Mouse (Mus musculus) ovary, postnatal 36 days (tissue): ENCODE data around the gene D430042O09Rik.

Source experiments
- DNase-seq: peaks from one replicate; pipeline ENCODE4 v3.0.0; 2022; ENCODE audit warnings: low spot score, mixed read lengths

The D430042O09Rik gene

DNA sequence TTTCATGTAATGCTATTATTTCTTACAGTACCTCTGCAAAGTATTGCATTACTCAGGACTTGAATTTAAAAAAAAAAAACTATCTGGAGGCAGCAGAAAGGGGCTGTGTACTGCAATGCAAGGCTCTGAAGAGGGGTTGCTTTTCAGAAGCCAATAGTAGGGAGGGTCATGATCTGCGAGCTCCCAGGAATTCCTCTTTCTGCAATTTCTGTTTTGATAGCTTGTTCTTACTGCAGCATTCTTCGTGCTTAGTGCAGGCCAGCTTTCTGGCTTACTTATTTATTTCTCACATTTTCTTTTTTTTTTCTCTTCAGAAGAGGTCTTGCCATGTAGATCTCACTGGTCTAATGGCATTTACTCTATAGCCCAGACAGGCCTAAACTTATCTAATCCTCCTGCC is 32.8 kb downstream of the D430042O09Rik start:
- DNase-seq: no peak

DNA sequence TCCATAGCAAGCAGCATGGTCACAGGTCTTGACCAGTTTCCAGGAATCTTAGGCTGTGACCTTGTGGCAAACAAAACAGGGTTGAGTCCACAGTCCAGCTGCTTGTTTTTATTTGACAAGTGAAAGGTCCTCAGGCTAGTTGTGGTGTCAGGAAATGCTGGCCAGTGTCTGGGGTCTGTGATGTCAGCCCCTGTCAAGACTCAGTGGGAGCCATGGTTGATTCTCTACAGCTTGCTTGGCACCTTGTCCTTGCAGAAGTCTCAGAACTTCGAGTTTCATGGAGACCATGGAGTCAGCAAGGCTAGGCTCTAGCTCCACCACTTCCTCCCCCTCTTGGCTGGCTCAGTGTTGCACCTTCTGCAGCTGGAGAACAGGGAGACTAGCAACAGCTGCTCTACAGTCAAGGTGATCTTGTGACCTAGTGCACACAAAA is 33.6 kb downstream of the D430042O09Rik start:
- DNase-seq: peak; percentile 31

DNA sequence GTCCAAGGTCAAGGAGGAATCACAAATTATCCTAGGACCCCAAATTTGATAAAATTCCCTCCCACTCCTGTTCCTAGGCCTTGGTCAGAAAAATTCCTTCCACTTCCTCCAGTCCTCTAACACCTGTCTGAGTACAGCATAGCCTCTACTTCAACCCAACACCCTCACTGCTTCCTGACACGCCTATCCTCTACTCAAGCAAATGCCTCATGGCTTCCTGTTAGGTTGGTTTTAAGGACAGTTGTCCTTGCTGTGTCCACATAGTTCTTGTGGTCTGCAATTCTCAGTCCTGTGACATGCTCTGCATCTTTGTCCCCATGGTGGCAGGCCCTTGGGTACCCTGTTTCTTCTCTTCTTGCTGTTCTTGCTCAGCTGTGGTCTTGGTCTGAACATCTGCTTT is 37.1 kb downstream of the D430042O09Rik start:
- no peak for DNase-seq

DNA sequence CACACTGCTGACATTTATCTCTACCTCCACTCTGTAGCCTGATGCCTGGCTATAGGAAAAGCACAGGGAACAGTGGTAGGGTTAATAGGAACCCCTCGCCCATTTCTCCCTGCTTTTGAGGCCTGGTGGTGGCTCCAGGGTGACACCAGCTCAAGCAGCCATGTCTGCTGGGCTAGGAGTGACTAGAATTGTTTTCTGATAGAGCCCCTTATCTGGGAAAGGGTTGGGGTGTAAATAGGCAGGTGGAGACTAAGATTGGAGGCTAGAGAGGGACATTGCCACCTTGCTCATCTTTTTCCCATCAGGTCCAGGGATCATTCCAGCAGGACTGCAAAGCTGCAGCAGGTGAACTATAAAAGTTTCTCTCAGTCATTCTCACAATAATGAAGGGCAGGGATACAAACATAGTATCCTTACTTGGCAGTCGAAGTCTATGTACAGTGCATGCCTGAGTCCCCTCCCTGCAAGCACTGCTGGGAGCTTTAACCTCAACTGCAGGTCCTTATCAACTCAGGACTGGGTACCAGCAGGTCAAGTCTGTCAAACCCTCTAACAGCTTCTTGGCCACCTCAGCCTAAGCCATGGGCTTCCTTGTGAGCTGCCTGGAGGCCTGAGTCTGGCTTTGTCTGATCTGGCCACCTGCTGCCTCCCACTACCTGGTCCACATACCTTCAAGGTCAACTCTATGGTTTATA is 39.1 kb downstream of the D430042O09Rik start:
- no peak for DNase-seq

DNA sequence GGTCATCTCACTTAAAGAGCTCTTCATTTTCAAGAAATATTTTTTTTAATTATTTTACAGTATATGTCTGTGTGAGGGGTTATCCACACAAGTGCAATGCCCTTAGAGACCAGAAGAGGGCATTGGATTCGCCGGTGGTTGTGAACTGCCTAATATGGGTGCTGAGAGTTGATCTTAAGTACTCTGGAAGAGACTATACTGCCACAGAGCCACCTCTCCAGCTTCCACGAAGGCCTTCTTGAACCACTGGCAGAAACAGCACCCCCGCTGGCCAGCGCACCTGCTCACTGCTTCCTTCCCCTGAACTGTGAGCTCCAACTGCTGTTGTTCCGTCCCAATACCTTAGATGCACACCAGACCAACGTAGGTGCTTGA is 39.6 kb downstream of the D430042O09Rik start:
- DNase-seq: no peak

DNA sequence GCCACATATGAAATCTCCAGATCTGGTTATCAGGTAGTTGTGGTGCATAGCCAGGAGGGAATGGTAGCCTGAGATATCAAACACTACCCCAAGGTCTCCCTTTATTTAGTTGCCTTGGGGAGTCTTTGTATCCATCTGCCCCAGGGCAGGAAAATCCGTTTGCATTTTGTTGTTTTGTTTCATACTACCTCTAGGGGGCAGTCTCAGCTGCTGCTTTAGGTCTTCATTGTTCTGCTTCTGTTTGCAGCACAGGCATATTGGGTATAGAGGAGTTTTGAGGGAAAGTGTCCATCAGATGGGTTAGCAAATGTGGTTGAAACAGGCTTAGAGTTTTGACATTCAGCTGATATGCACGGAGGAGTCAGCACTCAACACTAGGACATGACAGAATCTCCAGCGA is 40.5 kb downstream of the D430042O09Rik start:
- DNase-seq: no peak

DNA sequence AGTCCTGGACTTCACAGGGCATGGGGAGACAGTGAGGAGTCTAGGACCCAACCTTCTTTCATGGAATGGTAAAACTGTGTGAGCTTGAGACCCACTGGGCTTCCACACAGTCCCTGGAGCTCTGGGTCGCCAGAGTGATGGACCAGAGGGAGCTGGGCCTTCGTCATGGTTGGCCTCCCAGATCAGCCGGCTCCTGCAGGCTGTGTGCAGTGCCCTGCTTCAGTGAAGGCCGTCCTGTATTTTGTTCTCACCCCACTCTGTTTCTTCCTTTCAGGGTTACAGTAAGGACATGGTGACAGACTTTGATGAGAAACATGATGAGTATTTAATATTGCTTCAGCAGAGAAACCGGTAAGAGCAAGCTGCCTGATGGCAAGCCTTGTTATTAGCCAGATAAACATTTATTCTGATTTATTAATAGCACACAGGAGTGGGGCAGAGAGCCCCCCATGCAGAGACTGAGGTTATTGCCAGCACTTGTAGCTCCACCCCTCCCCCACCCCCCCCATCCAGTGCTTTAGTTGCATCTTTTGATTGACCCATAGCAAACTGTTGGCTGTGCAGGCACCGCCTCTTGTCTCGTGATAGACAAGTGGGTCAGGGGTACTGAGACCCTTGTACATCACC is 45.1 kb downstream of the D430042O09Rik start:
- DNase-seq: no peak

DNA sequence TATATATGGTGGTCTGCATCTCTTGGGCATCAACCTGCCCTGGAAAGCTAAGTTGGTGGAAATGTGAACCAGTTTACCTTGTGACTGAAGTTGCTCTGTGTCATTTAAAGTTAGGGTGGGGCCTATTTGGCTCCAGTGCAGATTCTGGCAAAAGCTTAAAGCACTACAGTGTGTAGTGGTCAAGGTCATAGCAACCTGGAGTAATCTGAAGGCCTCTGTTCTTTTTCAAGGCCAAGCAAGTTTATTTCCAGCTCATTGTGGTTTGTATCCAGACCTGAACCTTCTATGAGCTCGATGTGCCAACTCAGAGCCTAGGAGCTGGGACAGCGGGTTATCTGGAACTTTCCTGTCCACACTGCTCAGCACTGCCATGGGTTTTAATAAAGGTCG is 45.6 kb downstream of the D430042O09Rik start:
- DNase-seq: no peak

DNA sequence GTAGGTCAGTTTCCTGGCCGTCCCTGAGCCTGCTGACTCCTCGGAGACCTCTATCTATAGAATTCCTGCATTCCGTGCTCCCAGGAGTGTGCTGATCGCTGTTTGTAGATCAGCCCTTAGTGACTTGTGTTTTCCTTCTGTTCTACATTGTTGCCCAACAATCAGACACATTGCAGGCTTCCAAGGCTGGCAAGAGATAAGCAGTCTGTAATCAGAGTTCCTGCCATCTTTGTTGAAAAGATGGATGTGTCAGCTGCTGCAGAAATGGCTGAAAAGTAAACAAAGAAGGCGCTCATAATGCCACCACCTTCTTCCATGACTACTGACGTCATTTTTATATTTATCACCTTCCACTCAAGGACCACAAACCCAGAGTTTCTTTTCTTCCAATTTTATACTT is 49.1 kb downstream of the D430042O09Rik start:
- DNase-seq: no peak

DNA sequence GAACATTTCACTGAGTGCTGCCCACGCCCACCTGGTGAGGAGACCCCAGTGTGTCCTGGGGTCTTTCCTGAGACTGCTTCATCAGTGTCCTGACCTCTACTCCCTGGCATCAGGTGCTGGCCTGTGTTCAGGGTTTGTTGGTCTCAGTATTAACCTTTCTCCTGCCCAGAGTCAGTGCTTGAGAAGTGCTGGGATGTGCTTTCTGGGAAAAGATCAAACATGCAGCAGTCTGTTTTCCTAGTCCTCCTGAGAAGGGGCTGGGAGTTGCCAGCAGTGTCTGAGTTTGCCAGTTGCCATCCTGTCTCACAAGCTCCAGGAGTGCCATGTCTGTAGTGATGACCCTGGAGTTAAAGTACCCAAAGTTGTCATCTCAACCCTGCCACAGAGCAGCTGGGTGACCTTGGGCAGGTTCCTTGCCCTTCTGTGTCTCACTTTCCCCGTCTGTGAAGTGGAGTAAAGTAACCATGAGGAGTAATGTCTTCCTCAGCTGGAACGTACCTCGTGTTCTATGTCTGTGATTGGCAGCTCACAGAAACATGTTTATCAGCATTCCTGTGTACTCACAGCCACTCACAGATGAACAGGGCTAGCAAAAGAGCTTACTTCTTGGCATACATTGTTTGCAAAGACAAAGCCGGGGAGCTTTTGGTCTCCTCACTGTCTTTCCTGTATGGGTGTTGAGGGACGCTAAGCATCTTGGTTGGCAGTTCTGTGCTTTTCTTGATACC is 50.4 kb downstream of the D430042O09Rik start:
- no peak for DNase-seq

DNA sequence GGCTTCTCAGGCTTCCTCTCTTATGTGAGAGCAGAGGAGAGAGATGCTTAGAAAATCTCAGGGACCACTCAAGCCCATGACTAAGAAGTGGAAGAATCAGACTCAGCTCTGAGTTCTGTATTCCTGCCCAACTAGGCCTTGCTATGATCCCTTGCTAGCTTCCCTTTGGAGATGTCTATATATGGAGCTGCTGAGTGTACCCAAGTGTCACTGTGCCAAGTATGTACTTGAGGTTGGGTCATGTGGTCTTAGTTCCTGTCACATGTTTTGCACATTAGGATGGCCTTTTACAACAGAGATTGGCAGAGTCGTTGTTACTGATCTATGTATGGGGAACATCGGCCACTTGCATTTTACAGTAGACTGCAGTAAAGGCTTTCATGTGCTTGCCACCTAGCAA is 54.6 kb downstream of the D430042O09Rik start:
- no peak for DNase-seq

DNA sequence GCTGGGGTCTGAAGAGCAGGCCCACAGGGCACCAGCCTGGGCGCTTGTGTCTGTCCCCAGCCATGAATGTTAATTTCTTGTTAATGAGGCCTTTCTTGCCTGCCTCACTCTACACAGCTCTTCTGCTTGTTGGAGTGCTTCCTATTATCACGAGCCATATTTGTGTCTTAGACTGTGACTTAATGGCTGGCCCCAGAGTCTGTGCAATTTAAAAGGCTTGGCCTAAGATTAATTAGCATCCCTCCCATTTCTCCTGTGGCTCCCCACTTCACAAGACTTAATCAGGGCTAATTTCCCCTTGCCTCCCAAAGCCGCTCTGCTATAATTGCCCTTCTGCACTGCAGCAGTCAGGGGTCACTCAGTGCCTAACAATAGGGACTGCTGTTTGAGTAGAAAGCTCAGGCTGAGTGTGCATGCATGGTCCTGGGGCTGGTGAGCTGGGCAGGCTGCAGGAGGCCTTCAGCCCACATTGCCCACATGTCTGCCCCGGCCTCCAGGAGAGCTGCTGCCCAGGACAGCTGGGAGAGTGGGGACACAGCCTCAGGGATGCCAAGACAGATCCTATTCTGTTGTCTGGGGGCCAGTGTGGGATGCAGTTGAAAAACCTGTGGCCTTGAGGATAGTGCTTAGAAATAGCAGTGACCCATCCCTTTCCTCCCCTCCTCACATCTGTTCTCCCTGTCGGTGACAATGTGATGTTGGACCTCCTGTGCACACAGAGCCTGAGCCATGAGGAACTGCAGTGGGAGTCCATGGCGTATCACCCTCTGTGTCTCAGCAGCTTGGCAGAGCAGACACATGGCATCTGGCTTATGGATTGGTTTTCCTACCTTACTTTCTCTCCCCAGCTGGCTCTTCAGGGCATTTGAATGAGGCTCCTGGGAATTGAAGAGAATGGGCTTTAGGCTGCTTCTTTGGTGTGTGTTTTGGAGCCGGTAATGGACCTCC is 55.5 kb downstream of the D430042O09Rik start:
- DNase-seq: no peak

DNA sequence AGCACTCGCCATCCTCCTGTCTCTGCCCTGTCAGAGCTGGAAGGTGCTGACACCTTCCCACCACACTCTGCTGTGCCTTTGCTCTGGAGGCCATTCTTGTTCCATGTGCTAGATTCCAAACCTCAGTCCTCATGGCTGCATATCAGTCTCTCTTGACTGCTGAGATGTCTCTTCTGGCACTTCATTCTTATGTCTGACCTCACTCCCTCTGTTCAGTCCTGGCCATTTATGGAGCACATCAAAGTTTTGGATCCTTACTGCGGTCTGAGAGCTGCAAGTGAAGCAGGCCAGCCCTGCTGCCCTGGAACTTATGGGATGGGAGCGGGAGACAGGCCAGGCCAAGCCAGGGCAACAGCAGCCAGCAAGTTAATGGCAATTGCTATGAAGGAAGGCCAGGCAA is 56.7 kb downstream of the D430042O09Rik start:
- no peak for DNase-seq

DNA sequence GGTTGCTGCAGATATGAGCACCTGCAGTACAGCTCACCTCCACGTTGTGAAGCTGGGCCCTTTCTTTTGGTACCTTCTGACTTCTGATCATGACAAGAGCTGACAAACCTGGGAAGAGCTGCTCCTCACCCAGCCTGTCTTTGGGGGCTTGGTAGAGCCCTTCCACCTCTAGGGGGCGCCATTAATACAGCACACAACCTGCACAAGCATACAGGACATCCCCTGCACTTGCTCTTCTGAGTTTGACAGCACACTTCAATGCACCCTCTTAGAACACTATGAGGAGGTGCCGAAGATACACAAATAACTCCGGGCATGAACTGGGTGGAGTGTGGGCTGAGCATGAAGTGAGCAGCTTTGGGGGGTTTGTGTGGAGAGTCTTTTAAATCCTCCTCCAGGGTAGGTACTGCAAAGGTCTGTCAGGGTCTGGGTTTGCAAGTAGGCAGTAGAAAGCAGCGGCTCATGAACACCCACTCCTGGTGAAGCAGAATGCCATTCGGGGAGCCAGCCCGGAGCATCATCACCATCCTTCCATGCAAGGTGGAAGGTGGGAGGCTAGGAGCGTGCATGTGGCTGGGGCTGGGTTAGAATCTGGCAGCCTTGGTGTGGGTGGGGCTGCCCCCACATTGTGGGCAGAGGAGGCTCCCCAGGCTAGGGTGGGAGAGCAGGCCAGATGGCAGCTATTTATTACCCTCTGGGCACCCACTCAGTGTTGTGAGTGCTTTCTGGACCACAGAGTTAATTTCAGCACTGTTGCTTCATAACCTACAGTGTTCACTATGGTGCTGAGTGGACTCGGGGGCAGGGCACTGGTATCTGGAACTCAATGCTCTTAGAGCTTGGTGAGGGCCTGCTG is 59.5 kb downstream of the D430042O09Rik start:
- peak; percentile 34 for DNase-seq

DNA sequence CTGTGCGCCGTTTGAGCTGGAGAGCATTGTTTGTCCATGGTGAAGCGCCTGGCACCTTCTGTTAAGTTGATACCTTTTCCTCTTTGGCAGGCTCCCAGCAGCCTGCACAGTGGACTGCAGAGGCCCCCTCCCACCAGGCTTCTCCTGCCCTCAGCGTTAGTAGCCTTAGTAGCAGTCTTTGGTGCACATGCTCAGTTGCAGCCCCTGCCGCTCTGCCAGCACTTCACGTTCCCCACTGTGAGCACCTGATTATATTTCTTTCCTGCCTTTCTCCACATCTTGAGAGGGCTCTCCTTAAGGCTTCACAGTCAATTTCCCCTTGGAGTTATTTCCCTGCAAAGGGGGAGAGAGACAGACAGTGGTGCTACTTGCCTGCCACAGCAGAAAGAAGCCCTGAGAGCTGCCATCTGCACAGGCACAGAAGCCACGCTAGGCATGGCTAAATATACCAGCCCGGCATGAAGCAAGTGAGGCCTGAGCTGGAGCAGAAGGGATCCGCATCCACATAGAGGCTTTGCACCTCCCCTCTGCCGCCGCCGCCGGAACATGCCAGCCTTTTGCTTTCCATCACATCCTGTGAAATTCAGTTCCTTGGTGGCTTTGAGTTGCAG is 65.4 kb downstream of the D430042O09Rik start:
- DNase-seq: peak; percentile 32

DNA sequence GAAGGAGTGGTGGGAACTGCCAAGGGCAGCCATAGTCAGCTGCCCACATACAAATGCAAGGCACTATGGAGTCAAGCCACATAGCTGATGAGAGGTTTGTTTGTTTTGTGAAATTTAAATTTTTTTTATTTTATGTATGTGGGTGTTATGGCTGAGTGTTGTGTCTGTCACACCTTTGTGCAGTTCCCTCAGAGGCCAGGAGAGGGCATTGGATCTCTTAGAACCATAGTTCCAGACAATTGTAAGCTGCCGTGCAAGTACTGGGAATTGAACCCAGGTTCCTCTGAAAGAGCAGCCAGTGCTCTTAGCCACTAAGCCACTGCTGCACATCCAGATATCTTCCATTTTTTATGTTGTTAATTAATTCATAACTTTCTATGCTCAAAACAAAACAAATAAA is 75.5 kb downstream of the D430042O09Rik start:
- no peak for DNase-seq

DNA sequence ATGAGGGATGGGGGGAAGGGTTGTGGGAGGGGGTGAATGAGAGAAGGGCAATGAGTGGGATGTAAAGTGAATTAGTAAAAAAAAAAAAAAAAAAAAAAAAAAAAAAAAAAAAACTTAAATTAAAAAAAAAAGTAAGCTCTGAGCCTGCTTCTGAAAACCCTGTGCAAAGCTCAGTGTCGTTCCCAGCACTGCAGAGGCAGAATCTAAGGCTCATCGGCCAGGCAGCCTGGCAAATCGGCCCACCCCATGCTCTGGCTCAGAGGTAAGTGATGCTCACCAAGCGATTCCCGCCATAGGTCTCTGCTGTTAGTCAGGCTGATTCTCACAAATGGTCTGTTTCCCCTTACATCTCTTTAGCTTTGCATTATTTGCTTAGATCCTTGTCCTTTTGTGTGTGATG is 78.4 kb downstream of the D430042O09Rik start:
- no peak for DNase-seq

DNA sequence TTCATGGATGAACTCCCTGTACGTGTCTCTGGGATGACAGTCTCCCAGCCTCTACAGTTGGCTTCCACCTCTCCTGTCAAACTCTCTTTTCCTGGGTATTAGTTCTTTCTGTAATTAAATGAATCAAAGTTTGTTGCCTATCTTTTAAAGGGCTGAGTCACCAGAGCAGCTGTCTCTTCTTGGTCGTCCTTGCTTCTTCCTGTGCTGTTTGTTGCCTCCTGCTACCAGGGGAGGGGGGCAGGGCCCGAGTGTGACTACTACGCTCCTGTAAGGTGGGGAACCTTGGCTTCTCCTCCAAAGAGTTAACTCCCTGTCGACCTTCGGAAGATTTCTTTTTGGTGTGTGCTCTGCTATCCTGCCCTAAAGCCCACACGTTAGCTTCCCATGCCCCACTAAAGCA is 79.4 kb downstream of the D430042O09Rik start:
- no peak for DNase-seq

DNA sequence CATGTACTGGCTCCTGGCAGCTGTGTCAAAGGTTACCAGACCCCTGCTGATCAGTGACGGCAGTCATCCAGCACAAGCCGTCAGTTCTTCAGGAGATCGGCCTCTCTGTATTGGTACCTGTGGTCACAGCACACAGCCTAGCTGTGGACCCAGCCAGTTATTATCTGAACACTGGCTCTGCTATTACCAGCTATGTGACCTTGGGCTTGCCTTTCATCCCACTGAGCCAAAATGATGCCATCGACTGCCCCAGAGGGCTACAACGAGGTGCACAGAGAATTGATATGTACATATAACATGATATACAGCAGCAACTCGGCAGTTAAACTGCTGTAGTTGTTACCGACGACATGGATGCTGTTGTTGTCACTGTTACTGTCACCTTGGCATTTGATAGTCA is 82.4 kb downstream of the D430042O09Rik start:
- DNase-seq: no peak

DNA sequence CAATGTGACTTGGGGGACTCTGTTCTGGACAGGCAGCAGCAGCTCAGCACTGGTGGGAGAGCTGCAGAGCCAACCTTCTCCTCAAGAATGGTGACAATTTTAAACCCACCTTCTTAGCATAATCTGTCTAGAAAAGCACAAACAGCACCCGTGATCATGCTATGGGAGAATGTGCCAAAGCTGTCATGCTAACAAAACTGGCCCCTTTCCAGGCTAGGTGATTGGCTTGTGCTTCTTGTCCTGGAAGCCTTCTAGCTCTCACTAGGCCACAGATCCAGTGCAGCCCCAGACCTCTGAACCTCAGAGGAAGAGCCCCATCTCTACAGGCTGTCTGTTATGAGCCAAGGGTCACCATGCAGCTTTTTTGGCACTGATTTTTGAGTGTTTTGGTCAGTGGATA is 98.9 kb downstream of the D430042O09Rik start:
- DNase-seq: no peak

DNA sequence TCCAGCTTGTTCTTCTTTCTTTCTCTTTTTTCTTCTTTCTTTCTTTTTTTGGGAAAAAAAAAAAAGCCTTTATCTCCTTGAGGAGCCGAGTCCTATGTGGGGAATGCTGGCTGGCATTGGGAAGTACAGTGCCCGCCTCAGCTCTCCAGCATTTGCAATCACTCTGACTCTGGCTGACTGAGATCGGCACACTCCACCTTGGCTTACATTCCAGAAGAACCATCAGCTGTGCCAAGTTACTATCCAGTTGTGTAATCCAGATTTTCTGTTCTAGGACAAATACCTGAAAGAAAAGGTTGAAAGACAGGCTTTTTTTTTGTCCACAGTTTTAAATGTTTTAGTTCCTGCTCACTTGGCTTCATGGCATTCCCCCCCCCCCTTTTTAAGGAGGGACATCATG is 100.5 kb downstream of the D430042O09Rik start:
- no peak for DNase-seq
